Mouse (Mus musculus) embryonic stem cell, embryonic (primary cell): Measurements from ENCODE around the gene Zfp106.

Source experiments
- CTCF ChIA-PET, 4 experiments: fragments of 300-600 bp in 2 of 4; fragments of 350-600 bp in 2 of 4; sonication (Branson Sonifier 250); formaldehyde crosslinking; loops; one replicate each; lab custom pipeline; 2022; ENCODE audit warnings: inconsistent platforms in 2 of 4; lab: Charles Lee
- POLR2A ChIA-PET, 4 experiments: fragments of 300-600 bp in 2 of 4; fragments of 350-600 bp in 2 of 4; sonication (Branson Sonifier 250); formaldehyde crosslinking; loops; one replicate each; lab custom pipeline; 2022; ENCODE audit warnings: antibody characterized with exemption in 4 of 4, inconsistent platforms in 1 of 4; lab: Charles Lee

Gene Zfp106

DNA sequence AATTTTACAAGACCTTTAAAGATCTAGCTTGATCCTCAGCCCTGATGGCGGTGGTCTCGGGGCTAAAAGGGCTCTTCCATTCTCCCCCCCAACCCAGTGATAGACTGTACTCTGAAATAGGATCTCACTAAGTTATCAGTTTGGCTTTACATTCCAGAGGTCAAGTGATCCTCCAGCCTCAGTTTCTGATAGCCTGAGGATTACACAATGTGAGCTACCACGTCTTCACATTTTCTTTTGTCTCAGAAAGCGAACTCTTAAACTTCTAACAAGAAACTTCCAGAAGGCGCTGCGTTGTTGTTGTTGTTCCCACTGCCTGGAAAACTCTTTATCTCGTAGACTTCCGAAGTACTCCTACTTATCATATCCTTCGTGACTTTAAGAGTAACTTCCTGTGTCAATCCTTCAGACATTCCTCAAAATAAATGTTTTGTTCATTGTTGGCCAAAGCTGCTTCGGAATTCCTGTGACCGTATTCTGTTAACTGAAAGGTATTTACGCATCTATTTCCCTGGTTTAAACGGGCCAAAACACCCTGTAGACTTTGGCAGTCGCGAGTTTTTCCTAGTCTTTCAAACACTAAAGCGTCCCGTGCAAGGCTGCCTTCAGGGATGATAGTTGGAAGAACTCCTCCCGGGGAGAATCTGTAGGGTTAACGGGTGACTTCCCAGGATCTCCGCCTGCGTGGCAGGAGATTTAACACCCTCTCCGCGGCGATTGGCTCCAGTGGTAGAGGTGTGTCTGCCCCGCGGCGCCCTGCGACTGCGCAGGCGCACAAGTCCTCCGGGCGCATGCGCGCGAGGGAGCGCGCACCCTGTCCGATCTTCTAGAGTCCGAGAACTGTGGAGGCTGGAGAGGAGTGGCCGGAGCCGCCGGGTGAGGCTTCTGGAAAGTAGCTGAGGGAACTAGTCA, 3.5 kb upstream of the Zfp106 start, which contains the start of gene Snap23:
Snap23 (plus strand) TSS at position 786 of the 912 bp plus-strand sequence.
- CTCF ChIA-PET, result interaction anchor here in 2 of 4 experiments (0.7 to 1.0 kb wide), 3 partner anchors 21 to 394 kb away, joined by 3 to 7 read pairs (median 3); no protein-coding TSS in a partner anchor

DNA sequence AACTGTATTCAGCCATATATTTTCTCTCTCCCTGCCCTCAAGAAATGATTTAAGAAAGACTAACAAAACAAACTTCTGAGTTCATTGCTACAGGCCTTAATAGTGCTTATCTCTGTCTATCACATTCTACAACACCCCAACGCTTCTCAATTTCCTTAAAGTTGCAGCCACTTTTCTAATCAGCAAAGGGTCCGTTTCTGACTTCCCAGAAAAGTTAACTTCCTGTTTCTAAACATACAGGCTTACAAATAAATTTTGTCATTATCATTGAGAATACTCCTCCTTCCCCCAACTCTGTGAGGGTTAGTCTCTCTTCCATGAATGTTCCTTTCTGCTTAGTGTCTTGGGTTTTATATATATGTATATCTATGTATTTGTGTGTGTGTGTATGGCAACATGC, 1.7 kb upstream of the Zfp106 start:
- CTCF ChIA-PET, result no interaction called here
- POLR2A ChIA-PET, result interaction anchor here in 1 of 4 experiments (2.3 kb wide), 1 partner anchor 12 kb away, joined by 8 read pairs; no protein-coding TSS in a partner anchor

More for the DNA sequence above, 3.5 kb upstream of the Zfp106 start, which contains the start of gene Snap23:
- POLR2A ChIA-PET, result interaction anchor here in 3 of 4 experiments (0.6 to 2.9 kb wide), 23 partner anchors 9 to 573 kb away, joined by 3 to 13 read pairs (median 4); partner anchors contain the start of genes Adal (in 2 of the 3), Haus2 (in 2 of the 3), Lcmt2 (in 2 of the 3) and Lrrc57 (in 2 of the 3)

DNA sequence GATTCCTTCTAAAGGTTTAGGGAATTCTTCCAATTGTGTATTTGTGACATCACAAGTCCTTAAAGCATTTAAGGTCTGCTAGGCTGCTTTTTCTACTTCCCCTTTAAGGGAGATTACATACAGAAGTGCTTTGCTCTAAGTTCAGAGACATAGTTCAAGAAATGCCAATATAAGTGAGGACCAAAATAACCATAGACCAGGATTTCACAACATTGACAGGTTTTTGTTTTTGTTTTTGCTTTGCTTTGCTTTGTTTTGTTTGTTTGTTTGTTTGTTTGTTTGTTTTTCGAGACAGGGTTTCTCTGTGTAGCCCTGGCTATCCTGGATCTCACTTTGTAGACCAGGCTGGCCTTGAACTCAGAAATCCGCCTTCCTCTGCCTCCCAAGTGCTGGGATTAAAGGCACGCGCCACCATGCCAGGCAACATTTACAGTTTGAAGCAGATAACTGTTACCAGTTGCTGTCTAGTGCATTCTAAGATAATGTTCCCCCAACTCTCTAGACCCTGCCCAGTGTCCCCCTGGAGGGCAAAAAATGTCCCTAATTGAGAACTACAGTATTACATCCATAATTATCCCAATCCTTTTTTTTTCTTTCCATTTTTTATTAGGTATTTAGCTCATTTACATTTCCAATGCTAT, 1.0 kb upstream of the Zfp106 start:
- POLR2A ChIA-PET, result interaction anchor here in 2 of 4 experiments (0.8 to 5.0 kb wide), 24 partner anchors 9 to 62 kb away, joined by 3 to 61 read pairs (median 8); partner anchors contain the start of genes Haus2 (in 2 of the 2) and Lrrc57 (in 2 of the 2)
- CTCF ChIA-PET, result interaction anchor here in 1 of 4 experiments (3.9 kb wide), 1 partner anchor 86 kb away, joined by 10 read pairs; no protein-coding TSS in a partner anchor

DNA sequence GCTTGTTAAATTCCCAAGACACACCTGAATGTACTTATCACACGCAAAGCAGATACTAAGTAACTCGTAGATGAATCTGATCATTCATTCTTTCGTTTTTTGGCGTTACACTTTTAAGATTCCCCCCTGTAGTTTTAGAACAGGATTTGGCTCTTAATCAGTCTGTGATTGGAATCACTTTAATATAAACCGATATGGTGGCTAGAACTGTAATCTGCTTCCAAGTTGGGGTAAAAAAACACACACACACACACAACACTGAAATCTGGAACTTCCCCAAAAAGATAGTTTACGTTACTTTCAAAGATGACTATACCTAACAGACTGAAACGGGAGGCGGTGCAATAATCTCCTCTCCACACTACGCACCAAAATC, 796 bp downstream of the Zfp106 start:
- POLR2A ChIA-PET, result interaction anchor here in 3 of 4 experiments (0.6 to 5.0 kb wide), 36 partner anchors 9 to 160 kb away, joined by 3 to 61 read pairs (median 4); partner anchors contain the start of genes Haus2 (in 2 of the 3), Lrrc57 (in 2 of the 3) and Ganc (in 1 of the 3)
- CTCF ChIA-PET, result interaction anchor here (0.6 to 3.9 kb wide), 7 partner anchors 10 to 158 kb away, joined by 3 to 10 read pairs (median 4); no protein-coding TSS in a partner anchor

DNA sequence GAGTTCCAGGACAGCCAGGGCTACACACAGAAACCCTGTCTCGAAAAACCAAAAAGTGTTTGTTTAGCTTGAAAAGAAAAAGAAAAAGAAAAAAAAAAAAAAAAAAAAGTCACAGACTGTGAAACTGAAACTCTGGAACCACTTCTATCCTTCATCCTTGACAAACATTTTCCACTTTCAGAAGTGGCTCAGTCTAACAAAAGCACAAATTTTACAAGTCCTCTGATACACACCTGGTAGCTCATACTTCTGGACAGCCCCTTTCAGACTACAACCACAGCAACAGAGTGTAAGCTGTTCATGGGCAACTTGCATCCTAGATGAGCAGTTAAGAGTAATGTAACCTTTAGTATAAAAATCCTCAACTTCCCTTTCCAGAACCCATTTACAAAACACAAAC, 2.1 kb downstream of the Zfp106 start:
- POLR2A ChIA-PET, result interaction anchor here (0.6 to 5.0 kb wide), 24 partner anchors 8 to 1400 kb away, joined by 3 to 61 read pairs (median 4); partner anchors contain the start of genes Haus2 (in 2 of the 4) and Lrrc57 (in 2 of the 4)
- CTCF ChIA-PET, result interaction anchor here in 2 of 4 experiments (0.6 to 3.9 kb wide), 3 partner anchors 14 to 105 kb away, joined by 3 to 10 read pairs (median 3); no protein-coding TSS in a partner anchor

DNA sequence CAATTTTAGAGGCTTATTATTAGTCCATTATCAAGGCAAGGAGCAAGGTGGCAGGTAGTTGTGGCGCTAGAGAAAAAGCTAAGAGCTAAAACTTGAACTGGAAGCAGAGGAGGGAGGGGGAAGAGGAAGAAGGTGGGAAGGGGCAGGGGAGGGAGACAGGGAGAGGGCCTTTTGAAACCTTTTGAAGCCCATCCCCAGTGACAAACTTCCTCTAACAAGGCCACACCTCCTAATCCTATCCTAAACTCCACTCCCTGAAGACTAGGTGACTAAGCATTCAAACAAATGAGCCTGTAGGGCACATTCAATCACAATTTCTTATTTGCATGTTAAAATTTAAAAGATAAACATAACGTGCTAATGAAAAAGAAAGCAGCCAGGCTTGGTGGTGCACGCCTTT, 4.8 kb downstream of the Zfp106 start:
- ChIA-PET POLR2A (interaction anchor here in 2 of 4 experiments (0.6 to 2.3 kb wide), 5 partner anchors 10 to 79 kb away, joined by 3 to 22 read pairs (median 4); no protein-coding TSS in a partner anchor), CTCF (no interaction called here)

DNA sequence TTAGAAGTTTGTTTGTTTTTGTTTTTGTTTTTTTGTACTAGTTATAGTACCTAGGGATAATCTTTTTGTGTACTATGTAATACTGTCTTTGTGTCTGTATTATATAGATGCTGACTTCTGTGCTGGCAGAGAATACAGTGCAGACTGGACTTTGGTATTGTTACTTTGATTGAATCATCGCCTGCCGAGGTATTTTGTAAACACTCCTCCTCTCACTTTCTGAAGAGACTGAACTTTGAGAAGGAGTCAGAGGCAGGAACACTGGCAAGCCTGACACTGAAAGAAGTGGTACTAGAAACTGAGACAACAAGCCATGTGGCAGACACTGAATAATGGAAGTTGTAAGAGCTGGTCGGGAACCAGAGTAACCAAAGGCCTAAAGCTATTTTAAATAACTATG, 6.8 kb downstream of the Zfp106 start:
- POLR2A ChIA-PET, result interaction anchor here in 2 of 4 experiments (0.8 to 2.3 kb wide), 9 partner anchors 9 to 39 kb away, joined by 3 to 22 read pairs (median 5); partner anchors contain the start of gene Snap23 (in 1 of the 2)
- CTCF ChIA-PET, result no interaction called here

DNA sequence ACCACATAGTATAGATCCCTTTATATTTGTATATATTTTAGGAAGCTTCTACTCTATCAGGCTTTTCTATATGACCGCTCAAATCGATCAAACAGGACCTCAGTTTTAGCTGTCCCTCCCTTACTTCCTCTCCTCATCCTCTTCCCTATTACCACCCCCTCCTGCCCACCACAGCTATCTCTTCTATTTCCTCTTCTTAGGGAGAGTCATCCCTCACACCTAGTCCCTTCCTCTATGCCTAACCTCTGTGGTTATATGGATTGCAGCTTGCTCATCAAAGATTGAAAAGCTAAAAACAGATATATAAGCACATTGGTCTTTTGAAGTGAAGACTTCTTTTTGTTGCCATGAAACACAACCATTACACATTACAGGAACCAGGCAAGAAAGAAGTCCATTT, 18.9 kb downstream of the Zfp106 start:
- CTCF ChIA-PET, result interaction anchor here in 2 of 4 experiments (0.7 to 0.8 kb wide), 2 partner anchors 18 to 149 kb away, joined by 3 to 4 read pairs; no protein-coding TSS in a partner anchor
- POLR2A ChIA-PET, result interaction anchor here in 2 of 4 experiments (0.5 to 6.6 kb wide), 10 partner anchors 9 to 44 kb away, joined by 3 to 61 read pairs (median 6); partner anchors contain the start of gene Zfp106 (in 1 of the 2)

DNA sequence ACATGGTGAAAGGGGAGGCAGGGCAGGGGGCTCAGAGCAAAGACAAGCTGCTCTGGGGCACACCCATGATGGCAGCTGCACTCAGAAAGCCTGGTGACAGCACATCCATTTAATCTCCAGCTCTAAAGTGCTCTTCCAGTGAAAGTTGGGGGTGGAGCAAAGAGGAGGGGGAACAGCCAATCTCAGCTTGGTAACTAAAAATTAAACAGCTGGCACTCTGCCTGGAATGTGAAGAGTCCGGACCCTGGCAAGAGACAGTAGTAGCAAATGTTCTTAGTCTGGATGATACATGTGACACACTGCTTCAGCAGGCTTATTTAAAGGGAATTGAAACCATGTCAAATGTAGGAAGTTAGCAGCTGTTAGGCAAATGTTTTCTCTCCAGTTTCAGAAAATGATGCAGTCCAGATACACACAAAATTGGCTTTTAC, 23.9 kb downstream of the Zfp106 start:
- ChIA-PET POLR2A (interaction anchor here in 2 of 4 experiments (0.9 to 1.7 kb wide), 4 partner anchors 20 to 26 kb away, joined by 3 to 5 read pairs (median 3); no protein-coding TSS in a partner anchor), CTCF (interaction anchor here in 1 of 4 experiments (0.6 kb wide), 1 partner anchor 1351 kb away, joined by 12 read pairs; no protein-coding TSS in a partner anchor)

DNA sequence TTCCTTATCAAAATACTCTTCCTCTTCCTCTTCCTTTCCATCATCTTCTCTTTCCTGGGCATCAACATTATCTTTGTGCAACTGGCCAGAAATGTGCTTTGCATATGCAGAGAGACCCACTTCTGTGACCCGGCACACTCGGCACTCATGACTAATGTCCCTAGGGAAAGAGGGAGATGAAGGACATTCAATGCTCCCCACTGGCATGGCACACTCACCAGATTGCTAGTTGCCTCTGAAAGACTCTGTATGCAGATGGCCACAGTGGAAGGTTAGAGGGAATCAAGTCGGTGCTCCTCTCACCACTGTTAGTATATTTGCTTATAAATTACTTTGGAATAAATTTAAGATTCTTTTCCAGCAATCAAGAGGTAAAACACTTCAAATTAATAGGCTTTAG, 24.3 kb downstream of the Zfp106 start:
- POLR2A ChIA-PET, result interaction anchor here in 2 of 4 experiments (0.9 to 1.7 kb wide), 4 partner anchors 21 to 25 kb away, joined by 3 to 5 read pairs (median 3); no protein-coding TSS in a partner anchor

DNA sequence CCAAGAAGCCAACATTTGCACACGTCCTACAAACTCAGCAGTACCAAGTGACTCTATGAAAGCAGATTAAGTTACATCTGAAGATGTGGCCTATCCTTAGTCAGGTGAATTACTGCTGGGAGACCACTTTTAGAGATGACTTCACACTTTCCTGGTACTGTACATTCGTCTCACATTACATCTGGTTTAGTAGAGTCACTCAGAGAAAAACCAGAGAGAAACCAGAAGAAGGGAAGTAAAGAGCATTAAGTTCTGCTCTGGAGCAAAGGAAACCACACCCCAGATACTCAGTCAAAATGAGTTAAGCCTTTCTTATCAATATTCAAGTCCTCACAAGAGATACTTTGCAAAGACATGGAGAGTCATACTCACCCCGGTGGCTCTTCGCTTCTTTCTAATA, 32.4 kb downstream of the Zfp106 start:
- ChIA-PET CTCF (interaction anchor here in 1 of 4 experiments (1.7 kb wide), 1 partner anchor 53 kb away, joined by 4 read pairs; no protein-coding TSS in a partner anchor), POLR2A (interaction anchor here in 1 of 4 experiments (0.6 kb wide), 1 partner anchor 26 kb away, joined by 4 read pairs; no protein-coding TSS in a partner anchor)

More for the DNA sequence above, 24.3 kb downstream of the Zfp106 start:
- CTCF ChIA-PET, result interaction anchor here in 1 of 4 experiments (0.6 kb wide), 1 partner anchor 1350 kb away, joined by 12 read pairs; no protein-coding TSS in a partner anchor

DNA sequence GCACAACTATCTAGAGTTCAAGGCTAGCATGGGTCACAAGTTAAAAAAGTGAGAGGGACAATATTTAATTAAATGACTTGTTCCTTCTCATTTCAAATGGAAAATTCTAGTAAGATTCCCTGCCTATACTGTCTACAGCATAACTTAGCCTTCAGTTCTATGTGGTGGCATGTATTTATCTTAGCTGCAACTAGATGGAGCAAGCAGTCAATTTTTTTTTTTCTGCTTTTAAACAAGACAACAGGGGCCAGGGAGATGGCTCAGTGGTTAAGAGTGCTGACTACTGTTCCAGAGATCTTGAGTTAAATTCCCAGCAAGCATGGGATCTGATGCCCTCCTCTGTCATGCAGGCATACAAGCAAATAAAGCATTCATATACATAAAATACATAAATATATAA, 34.1 kb downstream of the Zfp106 start:
- POLR2A ChIA-PET, result interaction anchor here in 2 of 4 experiments (0.9 to 6.2 kb wide), 4 partner anchors 8 to 24 kb away, joined by 3 to 50 read pairs (median 3); no protein-coding TSS in a partner anchor
- CTCF ChIA-PET, result no interaction called here

DNA sequence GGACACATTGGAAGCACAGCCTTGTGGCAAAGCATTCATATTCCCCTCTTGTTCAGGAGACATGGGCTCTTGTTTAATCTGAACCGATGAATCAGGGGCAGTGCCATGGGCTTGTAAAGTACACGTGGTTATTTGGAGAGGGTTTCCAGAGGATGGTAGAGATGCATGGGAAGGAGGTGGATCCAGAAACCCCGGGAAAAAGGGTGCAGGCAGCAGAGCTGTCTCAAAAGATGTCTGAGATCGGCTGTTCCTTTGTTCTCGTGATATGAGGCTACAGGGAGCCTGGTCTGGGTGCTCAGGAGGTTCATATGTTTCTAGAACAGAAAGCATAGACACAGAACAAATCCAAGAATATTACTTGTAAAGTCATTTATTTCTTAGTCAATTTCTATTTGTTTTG, 36.9 kb downstream of the Zfp106 start:
- ChIA-PET POLR2A (interaction anchor here in 1 of 4 experiments (1.1 to 6.2 kb wide), 3 partner anchors 12 to 22 kb away, joined by 3 to 50 read pairs (median 4); no protein-coding TSS in a partner anchor), CTCF (no interaction called here)

DNA sequence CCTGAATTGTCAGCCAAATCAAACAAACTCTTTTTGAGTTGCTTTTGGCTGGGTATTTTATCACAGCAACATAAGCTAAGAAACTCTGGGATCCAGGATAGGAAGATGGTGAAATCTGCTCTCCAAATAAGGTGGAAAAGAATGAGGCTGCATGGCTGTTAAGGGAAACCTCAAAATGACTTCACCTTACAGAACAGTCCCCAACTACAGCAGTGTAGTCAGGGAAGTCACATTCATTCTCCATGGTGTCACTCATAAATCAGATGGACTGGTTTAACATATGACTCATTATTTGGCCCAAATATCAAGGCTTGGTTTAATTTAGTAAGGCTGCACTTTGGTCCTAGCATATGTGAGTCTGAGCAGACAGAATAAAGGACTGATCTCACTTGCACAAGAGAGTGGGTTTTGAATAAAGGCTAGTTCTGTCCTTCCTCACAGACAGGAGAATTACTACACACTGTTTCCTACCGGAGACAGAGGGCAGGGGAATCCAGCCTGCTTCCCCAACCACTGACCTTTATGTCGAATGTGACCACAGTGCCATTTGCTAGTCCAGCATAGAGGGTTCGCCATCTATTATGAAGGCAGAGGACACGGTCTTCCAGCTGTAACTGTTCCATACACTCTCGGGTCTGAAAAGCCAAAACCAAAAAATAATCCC, 45.0 kb downstream of the Zfp106 start:
- CTCF ChIA-PET, result no interaction called here

DNA sequence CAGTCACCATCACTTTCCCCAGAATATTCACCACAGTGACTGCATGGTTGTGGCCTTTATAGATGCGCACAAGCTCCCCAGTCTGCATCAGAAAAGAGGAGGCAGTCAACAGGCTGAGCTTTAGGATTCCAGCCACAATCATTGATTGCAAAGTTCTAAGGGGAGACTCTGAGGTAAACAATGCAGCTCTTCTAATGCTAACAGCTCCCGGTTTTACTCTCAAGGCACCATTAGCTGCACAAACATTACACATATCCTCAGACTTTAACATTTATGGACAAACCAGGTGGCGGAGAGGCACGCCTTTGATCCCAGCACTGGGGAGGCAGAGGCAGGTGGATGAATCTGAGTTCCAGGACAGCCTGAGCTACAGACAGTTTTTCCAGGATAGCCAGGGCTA, 49.5 kb downstream of the Zfp106 start:
- CTCF ChIA-PET, result interaction anchor here in 3 of 4 experiments (0.6 to 1.9 kb wide), 3 partner anchors 22 to 36 kb away, joined by 5 to 7 read pairs (median 6); no protein-coding TSS in a partner anchor
- POLR2A ChIA-PET, result interaction anchor here (0.5 to 6.2 kb wide), 34 partner anchors 8 to 997 kb away, joined by 3 to 50 read pairs (median 4); partner anchors contain the start of genes Zfp106 (in 3 of the 4), Haus2 (in 2 of the 4), Lrrc57 (in 2 of the 4) and Adal (in 1 of the 4)

More for the DNA sequence above, 45.0 kb downstream of the Zfp106 start:
- POLR2A ChIA-PET, result interaction anchor here in 2 of 4 experiments (1.3 to 2.3 kb wide), 5 partner anchors 10 to 42 kb away, joined by 3 to 6 read pairs (median 4); no protein-coding TSS in a partner anchor

DNA sequence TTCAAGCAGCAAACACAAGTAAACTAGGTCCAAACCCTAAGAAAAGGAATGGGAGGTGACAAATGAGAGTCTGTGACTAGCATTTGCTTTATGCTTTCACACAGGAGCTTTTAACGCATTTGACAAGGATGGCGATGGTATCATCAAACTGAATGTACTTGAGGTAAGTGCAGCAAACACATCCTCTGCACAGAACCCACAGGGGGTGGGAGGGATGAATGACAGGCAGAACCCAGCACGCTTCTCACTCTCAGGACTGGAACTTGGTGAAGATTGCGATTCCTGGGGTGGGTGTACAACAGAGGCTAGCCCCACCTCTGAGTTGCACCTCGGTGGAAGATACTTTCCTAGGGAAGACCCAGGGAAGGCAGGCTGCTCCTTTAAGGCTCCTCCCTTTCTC, 59.7 kb downstream of the Zfp106 start:
- POLR2A ChIA-PET, result interaction anchor here in 2 of 4 experiments (0.6 to 5.1 kb wide), 12 partner anchors 9 to 199 kb away, joined by 3 to 34 read pairs (median 3); no protein-coding TSS in a partner anchor
- CTCF ChIA-PET, result interaction anchor here in 1 of 4 experiments (0.7 kb wide), 1 partner anchor 84 kb away, joined by 4 read pairs; no protein-coding TSS in a partner anchor
